Mouse (Mus musculus) intestine, postnatal 0 days (tissue): ENCODE measurements at regions not wholly inside any gene's neighbourhood (a gene's known extent, or its start where the extent isn't known, plus 50 kb on each side); places are given as distances from the start of the nearest gene placed in this dataset.

Experiments
- ATAC-seq: fragments of 200-750 bp; cut with Nextera tagmentation; 2 replicates; pipeline ENCODE4 v1.8.0; 2017; ENCODE audit warnings: mild to moderate bottlenecking, moderate TSS enrichment, moderate library complexity
- H3K27ac ChIP-seq: fragments of 300-500 bp; sonication (generic); 2 replicates; pipeline ENCODE4 v1.5.1; 2014; ENCODE audit warnings: mild to moderate bottlenecking, low read depth, low read length, moderate library complexity
- H3K27me3 ChIP-seq: fragments of 300-500 bp; sonication (generic); replicated peaks from 2 replicates; pipeline ENCODE4 v1.6.1; 2014; ENCODE audit warnings: low read length, mixed read lengths; ENCODE audit not compliant: control insufficient read depth, insufficient read depth
- H3K36me3 ChIP-seq: fragments of 300-500 bp; sonication (generic); 2 replicates; pipeline ENCODE4 v1.6.1; 2014; ENCODE audit warnings: mild to moderate bottlenecking, moderate library complexity; ENCODE audit not compliant: control insufficient read depth, insufficient read depth
- H3K4me1 ChIP-seq: fragments of 300-500 bp; sonication (generic); replicated peaks from 2 replicates; pipeline ENCODE4 v1.6.1; 2014; ENCODE audit warnings: antibody characterized with exemption, low read length, mixed read lengths; ENCODE audit not compliant: control insufficient read depth, insufficient read depth
- H3K4me2 ChIP-seq: fragments of 300-500 bp; sonication (generic); replicated peaks from 2 replicates; pipeline ENCODE4 v1.6.1; 2014; ENCODE audit warnings: low read depth, mild to moderate bottlenecking, moderate library complexity
- H3K4me3 ChIP-seq: fragments of 300-500 bp; sonication (generic); 2 replicates; pipeline ENCODE4 v1.5.1; 2014; ENCODE audit warnings: low read depth, low read length
- H3K9ac ChIP-seq: fragments of 300-500 bp; sonication (generic); 2 replicates; pipeline ENCODE4 v1.6.1; 2014; ENCODE audit warnings: mild to moderate bottlenecking, low read depth, low read length
- H3K9me3 ChIP-seq: fragments of 300-500 bp; sonication (generic); 2 replicates; pipeline ENCODE4 v1.6.1; 2016; ENCODE audit warnings: mixed run types; ENCODE audit not compliant: control insufficient read depth
- CTCF ChIP-seq: sonication (generic); IDR thresholded peaks from 2 replicates; pipeline ENCODE4 v1.5.1; 2016; ENCODE audit warnings: low read depth, mild to moderate bottlenecking, control low read depth, antibody characterized with exemption, moderate library complexity
- WGBS: fragments of 180-500 bp; shearing (Covaris S2); extraction: QIAGEN DNeasy Blood & Tissue Kit; methylation state at CpG from one replicate; pipeline ENCODE4 v1.1.7; 2014; 5-methylcytosine and 5-hydroxymethylcytosine counted together

DNA sequence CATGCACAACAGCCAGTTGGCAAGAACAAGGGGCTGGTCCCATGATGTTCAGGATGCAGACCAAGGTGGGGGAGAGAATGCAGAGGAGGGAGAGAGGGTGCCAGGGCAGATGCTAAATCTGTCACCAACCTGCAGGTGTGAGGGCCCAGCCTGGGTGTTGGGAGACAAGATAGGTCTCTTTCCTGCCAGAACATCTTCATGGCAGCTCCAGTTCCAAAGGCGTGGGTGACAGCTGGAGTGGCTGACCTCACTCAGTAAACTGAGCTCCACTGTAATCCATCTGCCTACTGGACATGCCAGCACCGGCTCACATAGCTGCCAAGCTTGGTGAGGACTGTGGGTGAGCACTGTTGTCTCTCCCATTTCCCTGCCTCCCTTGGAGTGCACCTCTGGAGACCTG lies 129.9 kb downstream of the Ndufa10 start:
- H3K9ac ChIP-seq = no peak overlapping the region
- 68% methylated on average over 2 of the region's 2 CpGs for WGBS
- ATAC-seq = no peak

DNA sequence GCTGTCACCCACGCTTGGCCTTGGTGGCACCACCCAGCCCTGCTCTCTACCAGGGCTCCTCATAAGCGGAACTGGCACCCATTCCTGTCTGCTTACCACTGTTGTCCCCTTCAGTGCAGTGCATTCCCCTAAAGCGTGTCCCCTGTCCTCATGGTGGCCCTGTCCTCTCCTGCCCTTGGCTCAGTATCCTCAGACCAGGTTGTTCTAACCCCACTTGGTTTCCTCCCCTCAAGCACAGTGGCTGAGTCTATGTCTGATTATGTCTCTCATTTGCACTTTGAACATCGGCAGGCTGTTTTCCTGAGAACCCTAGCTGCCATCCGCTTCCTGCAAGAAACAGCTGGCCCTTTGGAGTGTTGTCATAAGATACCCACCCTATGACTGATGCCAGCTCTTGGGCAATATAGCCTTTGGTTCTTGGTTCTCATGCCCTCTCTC lies 130.5 kb downstream of the Ndufa10 start:
- Histone ChIP-seq H3K27me3 (no peaks in the 10 kb centered on the region), H3K9me3 (no peaks in the 10 kb centered on the region), H3K36me3 (no peaks in the 10 kb centered on the region), H3K27ac (no peak overlapping the region), H3K9ac (no peak overlapping the region), H3K4me3 (no peak overlapping the region), H3K4me2 (no peak overlapping the region), H3K4me1 (no peaks in the 10 kb centered on the region)
- ATAC-seq = no peak
- TF ChIP-seq CTCF = no peak
- 82% methylated on average over 5 of the region's 5 CpGs for WGBS

More for the DNA sequence above, 129.9 kb downstream of the Ndufa10 start:
- no peaks in the 10 kb centered on the region for H3K36me3 ChIP-seq
- H3K9me3 ChIP-seq = no peaks in the 10 kb centered on the region
- no peak overlapping the region for H3K4me3 ChIP-seq
- no peak overlapping the region for H3K27ac ChIP-seq
- TF ChIP-seq CTCF = no peak
- no peak overlapping the region for H3K4me2 ChIP-seq
- no peaks in the 10 kb centered on the region for H3K4me1 ChIP-seq
- H3K27me3 ChIP-seq = no peaks in the 10 kb centered on the region

DNA sequence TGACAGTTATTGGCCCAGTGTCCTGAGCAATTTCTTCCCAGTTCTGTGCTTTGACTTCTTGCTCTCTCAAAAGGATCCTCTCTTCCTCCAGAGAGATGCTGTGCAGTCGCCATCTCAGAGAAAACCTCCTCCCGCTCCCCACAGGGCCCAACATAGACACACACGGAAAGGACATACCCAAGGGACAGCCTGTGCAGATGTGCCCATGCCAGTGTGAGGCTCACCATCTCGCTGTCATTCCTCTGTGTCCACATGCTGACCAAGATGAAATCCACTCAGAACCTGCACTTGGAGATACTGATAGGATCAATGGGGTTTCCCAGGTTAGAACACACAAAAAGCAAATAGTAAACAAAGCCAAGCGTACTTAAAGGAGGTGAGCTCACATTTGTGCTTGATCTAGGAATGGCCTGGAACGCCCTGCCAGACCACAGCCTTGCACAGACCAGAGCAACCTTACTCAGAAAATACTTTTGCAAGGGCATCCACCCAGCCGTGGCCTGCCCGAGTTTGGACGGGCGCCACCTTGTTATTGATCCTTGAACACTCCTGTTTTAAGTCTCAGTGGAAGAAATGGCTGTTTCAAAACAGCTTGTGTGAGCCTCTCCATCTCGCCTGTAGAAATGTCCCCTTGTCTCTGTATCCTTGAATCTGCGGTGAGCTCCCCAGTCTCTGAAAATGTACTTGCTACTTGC lies 131.7 kb downstream of the Ndufa10 start:
- ATAC-seq = no peak
- H3K27ac ChIP-seq = no peak overlapping the region
- TF ChIP-seq CTCF = no peak

DNA sequence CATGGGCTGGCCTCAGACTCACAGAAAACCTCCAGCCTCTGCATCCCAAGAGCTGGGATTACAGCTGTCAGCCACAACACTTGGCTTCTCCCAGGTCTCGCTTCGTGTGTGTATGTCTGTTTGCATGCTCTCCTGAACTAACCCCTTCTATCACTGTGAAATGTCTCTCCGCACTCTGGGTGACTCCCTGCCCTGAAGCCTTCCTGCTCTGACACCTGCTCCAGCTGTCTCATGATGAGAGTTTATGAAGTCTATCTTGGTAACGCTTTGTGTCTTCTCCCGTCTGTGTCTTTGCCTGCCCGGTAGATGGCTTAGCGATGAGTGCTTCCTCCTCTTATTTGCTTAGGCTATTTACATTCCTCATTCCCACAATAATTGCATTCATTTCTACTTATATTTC lies 133.0 kb downstream of the Ndufa10 start:
- H3K9ac ChIP-seq = no peak overlapping the region

More for the DNA sequence above, 131.7 kb downstream of the Ndufa10 start:
- Histone ChIP-seq H3K27me3 (no peaks in the 10 kb centered on the region), H3K4me3 (no peak overlapping the region), H3K4me1 (no peaks in the 10 kb centered on the region), H3K9ac (no peak overlapping the region), H3K9me3 (no peaks in the 10 kb centered on the region), H3K36me3 (no peaks in the 10 kb centered on the region), H3K4me2 (no peak overlapping the region)
- WGBS = 79% methylated on average over 12 of the region's 12 CpGs

DNA sequence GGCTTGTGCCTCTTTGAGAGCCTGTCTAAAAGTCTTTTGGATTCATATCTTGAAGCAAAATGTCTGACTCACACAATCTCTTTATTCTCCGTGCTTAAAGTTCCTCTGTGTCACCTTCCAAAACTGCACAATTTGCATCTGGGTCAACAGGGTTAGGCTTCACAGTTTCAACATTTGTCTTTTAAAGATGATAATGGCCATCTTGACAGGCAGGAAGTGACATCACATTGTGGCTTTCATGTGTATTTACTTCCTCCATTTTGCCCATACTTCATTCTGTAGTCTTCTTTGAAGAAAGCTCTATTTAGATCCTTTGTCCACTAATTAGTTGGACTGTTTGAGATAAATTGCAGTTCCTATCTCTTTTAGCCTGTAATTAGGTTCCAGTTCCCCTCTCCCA lies 135.1 kb downstream of the Ndufa10 start:
- Histone ChIP-seq H3K9ac (no peak overlapping the region), H3K9me3 (peaks cover 3% of the 10 kb centered on the region; the same call in 1 of the 2 replicates), H3K27me3 (no peaks in the 10 kb centered on the region), H3K4me1 (no peaks in the 10 kb centered on the region), H3K36me3 (no peaks in the 10 kb centered on the region), H3K27ac (no peak overlapping the region), H3K4me2 (no peak overlapping the region), H3K4me3 (no peak overlapping the region)
- no peak for TF ChIP-seq CTCF
- 89% methylated on average over 1 of the region's 1 CpGs for WGBS
- ATAC-seq = no peak

More for the DNA sequence above, 133.0 kb downstream of the Ndufa10 start:
- Histone ChIP-seq H3K27ac (no peak overlapping the region), H3K4me1 (no peaks in the 10 kb centered on the region), H3K27me3 (no peaks in the 10 kb centered on the region), H3K4me3 (no peak overlapping the region), H3K4me2 (no peak overlapping the region), H3K36me3 (no peaks in the 10 kb centered on the region), H3K9me3 (no peaks in the 10 kb centered on the region)
- TF ChIP-seq CTCF = no peak
- WGBS = 51% methylated on average over 7 of the region's 7 CpGs
- no peak for ATAC-seq

GRCm38 (mm10) chr1:92337450-92337849 lies 136.2 kb downstream of the Ndufa10 start:
- Histone ChIP-seq H3K36me3 (no peaks in the 10 kb centered on the region), H3K27ac (no peak overlapping the region), H3K4me3 (no peak overlapping the region), H3K4me1 (no peaks in the 10 kb centered on the region), H3K9me3 (peaks cover 3% of the 10 kb centered on the region; the same call in 1 of the 2 replicates), H3K9ac (no peak overlapping the region), H3K27me3 (no peaks in the 10 kb centered on the region), H3K4me2 (no peak overlapping the region)
- no peak for TF ChIP-seq CTCF
- no peak for ATAC-seq
- 57% methylated on average over 8 of the region's 8 CpGs for WGBS
